Mouse (Mus musculus) lung, adult 2 months (tissue): Measurements from ENCODE around the gene Frrs1l.

Experiments
- CTCF ChIP-seq: fragments of 200-500 bp; IDR thresholded peaks from 2 replicates; pipeline ENCODE4 v1.5.1; 2011; ENCODE audit warnings: mild to moderate bottlenecking, low read length, control low read depth; ENCODE audit not compliant: insufficient read depth
- POLR2A ChIP-seq: fragments of 200-500 bp; IDR thresholded peaks from 2 replicates; pipeline ENCODE4 v1.6.1; 2011; ENCODE audit warnings: low read depth, mild to moderate bottlenecking, control low read depth, low read length, borderline replicate concordance; ENCODE audit errors: extremely low read depth

- no peak for TF ChIP-seq POLR2A
- TF ChIP-seq CTCF, result no peak
Measured at GRCm38 (mm10) chr4:57010425-57010824, 20.2 kb upstream of the Frrs1l start.
